Mouse (Mus musculus): Measurements from ENCODE around the gene Gm49333. TPM values are rescaled to one million over a fixed set of nuclear protein-coding genes. Genes with fewer than 3 reads are reported as not detected.

Gm49333 gene
- total RNA-seq (2023): not detected in 2 replicates

DNA sequence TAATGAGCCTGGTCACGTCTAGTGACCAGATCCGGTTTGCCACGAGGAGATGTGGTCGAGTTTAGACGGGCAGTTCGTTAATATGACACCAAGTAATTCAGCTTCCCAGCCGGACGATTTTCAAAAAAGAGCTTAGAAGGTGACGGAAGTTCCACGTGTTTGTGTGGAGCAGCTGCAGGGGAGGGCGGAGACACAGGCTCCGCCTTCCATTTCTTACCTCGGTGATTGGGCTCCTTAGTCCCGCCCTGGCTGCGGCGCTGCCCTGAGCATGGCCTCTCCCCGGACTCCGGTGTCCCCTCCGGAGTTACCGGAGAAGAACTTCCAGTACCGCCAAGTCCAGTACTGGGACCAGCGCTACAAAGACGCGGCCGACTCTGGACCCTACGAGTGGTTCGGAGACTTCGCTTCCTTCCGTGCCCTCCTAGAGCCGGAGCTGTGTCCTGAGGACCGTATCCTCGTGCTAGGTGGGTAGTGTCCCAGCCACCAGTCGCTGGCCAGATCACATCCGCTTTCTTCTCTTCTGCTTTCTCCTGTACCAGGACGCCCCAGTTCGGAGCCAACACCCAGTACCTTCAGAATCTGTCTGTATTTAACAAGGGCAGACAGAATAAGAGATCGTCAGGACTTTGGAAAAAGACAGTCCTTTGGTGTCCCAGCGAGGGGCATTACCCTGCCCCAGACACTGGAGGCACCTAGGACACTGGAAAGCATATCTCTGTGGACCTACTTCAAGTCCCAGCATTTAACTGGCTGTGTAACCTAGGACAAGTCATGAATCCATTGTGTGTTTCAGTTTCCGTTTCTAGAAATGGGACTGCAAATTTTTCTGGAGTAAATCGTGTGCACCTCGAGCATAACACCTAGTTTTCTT is at the start of gene Gm49333, which contains the start of the genes Eef1akmt4 and Alg3:
Gene Gm49333, plus strand, starts transcription at position 254 of the 871 bp plus-strand sequence.
Gene Eef1akmt4, plus strand, starts transcription at position 237 of the 871 bp plus-strand sequence.
Gene Alg3, minus strand, starts transcription at position 379 of the 871 bp plus-strand sequence.

DNA sequence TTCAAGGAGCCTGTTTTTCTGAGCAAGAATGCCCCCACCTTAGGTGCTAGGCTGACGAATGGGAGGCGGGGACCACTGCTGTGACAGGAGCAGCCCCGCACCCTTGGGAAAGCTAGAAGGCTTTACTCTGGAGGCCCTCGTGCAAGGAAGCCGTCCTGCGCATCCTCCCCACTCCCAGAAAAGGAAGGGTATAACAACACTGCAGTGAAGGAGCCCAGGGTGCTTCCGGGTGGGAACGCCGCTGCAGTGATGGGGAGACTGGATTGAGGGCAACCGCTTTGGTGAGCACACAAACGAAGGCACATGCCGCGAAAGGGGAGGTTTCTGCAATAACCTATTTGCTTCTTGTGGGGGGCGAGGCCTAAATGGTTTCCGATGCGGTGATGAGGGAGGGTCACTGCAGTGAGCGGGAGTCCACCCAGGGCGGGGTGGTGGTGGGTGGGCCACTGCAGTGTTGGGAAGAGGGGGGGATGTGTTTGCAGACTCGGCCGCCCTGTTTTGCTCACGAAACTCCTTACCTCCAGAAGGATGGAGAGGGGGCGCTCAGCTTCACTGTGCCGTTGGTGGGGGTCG is 22.0 kb upstream of the Gm49333 start, which contains the start of gene Vwa5b2:
Gene Vwa5b2, plus strand, starts transcription at position 106 of the 573 bp plus-strand sequence.

DNA sequence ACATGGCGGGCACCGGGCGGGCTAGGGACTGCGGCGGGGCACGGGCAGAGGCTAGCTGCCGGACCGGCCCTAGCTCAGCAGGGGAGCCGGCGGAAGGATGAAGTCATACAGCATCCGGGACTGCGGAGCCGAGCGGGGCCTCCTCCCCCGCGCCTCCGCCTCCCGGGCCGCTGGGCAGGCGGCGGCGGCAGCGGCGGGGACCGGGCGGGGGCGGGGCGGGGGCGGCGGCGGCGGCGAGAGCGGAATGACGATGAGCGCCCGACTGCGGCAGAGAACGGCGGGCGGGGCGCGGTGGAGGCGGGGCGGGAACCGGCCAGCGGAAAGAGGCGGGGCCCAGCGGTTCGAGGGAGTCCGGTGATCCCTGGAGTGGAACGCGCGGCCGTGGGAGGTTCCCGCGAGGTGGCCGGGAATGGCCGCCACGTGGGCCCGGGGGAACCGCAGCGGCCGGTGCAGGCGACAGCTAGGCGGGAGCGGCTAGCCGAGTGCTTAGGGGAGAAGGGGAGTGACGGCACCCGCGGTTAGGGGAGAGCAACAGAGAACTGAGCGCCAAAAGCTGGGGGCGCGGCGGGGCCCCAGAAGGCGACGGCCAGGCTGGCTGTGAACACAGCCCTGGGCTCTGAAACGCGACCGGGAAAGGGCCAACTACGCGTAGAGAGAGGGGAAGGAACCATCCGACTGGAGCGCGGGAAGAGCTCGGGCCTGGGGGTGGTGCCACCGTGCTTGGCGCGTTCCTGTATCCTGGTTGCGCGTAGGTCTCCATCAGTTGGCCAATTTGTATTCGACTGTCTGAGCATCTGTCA is 10.0 kb downstream of the Gm49333 start, which contains the start of gene Camk2n2:
Gene Camk2n2, minus strand, starts transcription at position 97 of the 800 bp plus-strand sequence.

DNA sequence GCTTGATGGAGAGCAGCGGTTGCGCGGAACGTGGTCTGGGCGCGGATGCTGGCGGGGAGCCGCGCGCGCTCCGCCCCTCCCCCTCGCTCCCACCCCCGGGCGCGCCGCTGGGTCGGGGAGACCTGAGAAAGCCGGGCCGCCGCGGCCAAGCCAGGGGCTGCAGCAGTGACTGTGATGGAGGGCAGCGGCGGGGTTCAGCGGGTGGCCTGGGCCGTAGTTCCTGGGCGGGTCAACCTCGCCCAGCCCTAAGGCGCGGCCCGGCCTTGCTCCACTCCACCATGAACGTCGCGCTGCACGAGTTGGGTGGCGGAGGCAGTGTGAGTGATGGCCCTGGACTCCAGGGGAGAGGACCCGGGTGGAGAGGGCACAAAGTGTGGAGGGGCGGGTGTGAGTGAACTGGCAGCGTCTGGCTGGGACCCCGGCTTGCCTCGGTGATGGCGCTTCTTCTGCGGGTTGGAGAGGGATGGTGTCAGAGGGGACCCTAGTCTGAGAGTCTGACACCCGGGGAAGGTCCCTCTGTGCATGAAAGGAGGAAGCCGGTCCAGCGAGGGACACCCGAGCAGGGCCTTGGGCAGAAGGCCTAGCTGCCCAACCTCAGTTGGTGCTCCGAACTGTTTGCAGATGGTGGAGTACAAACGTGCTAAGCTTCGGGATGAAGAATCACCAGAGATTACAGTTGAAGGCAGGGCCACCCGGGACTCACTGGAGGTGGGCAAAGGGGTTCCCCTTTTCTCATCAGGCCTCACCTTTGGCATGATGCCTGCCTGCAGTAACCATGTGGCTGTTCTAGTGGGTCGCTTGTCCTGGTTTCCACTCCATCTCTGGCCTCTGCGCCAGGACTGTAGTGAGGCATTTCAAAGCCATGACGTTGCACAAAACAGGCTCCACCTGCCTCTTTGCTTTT is 18.6 kb downstream of the Gm49333 start, which contains the start of gene Ece2:
Gene Ece2, plus strand, starts transcription at position 98 of the 904 bp plus-strand sequence.

DNA sequence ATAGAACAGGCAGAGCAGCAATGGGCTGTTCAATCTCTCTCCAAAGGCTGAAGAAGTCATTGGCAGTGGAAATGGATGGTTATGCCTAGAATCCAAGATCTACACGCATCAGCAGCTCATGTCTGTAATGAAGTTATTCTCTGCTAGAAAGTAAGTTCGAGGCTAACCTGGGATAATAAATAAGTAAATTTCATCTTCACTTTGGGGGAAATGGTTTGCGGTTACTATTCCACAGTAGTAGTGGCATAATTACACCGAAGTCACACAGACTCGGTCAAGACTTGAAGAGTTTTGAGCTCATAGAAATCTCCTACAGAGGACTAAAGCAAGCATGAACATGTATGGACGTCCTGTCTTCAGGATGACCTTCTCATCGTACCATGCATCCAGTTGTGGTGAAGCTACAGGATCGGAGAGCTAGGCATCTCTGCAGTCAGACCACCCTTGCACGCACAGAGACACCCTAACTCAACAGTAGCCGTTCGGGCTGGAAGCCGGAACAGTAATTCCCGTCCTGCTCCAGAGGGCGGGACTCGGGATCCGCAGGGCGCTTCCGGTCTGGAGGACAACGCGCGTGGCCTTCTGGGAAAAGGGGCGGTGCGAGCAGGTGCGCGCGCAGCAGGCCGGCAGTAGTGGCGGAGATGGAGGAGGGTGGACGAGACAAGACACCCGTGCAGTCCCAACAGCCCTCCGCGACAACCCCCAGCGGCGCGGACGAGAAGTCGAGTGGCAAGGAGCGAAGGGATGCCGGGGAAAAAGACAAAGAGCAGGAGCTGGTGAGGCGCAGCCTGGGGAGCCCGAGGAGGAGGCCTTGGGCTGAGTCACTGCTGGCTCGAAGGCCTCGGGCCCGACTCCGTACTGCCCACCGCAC is 39.9 kb downstream of the Gm49333 start, which contains the start of gene Psmd2:
Gene Psmd2, plus strand, starts transcription at position 577 of the 871 bp plus-strand sequence.

DNA sequence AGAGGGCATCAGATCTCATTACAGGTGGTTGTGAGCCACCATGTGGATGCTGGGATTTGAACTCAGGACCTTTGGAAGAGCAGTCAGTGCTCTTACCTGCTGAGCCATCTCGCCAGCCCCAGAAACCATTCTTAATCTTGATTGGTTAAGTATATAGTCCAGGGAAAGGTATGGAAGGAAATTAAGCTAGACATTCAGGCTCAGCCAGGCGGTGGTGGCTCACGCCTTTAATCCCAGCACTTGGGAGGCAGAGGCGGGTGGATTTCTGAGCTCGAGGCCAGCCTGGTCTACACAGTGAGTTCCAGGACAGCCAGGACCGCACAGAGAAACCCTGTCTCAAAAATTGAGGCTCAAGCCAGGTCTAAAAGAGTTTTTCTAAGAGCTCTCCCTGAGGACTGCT is 56.6 kb downstream of the Gm49333 start, which contains the start of gene Eif4g1:
Gene Eif4g1, plus strand, starts transcription at position 301 of the 400 bp plus-strand sequence.

DNA sequence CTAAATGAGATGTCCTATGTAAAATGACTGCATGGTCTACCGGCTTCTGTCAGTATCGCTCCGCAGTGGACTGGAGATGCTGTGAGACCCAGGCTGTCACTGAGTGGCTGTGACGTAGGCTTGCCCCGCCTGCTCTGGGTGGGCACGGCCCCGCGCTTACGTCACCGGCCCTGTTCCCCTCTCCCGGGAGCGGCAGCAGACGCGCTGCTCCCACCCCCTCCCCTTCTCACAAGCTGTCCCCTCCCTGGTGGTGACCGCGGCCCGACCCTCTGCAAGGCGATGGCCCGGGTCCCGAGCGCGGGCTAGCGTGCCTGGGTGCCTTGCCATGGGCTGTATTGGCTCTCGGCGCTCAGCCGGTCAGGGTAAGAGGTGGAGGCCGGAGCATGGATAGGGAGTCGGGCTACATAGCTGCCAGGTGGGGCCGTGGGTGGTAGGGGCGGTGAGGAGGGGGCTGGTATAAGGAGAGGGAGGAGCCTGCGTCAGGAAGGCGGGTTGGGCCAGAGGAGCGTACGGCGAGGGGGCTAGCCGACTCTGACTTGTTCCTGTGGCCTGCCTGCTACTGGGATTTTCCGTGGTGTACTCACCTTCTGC is 81.8 kb downstream of the Gm49333 start, which contains the start of gene Fam131a:
Gene Fam131a, plus strand, starts transcription at position 131 of the 591 bp plus-strand sequence.

Other genes with a start within 250 kb of the Gm49333 start
- gene Abcc5, start 185.2 kb upstream of the Gm49333 start, total RNA-seq (2023): 74.2 and 90.9 TPM in 2 replicates
- gene Eif2b5, start 112.8 kb upstream of the Gm49333 start, total RNA-seq (2023): 19.8 and 24.7 TPM in 2 replicates
- gene Dvl3, start 94.6 kb upstream of the Gm49333 start, total RNA-seq (2023): 22.9 and 26.7 TPM in 2 replicates
- 174 and 177 TPM in 2 replicates for gene Ap2m1, start 76.1 kb upstream of the Gm49333 start, total RNA-seq (2023)
- gene Abcf3, start 63.0 kb upstream of the Gm49333 start, total RNA-seq (2023): 32.5 and 45.3 TPM in 2 replicates
- 0.25 TPM in 1 of 2 replicates, not detected in the other for gene Vwa5b2, start 22.1 kb upstream of the Gm49333 start, total RNA-seq (2023)
- gene Eef1akmt4, start within 50 bp of the Gm49333 start, total RNA-seq (2023): 2.4 and 3.8 TPM in 2 replicates
- gene Alg3, start 125 bp downstream of the Gm49333 start, total RNA-seq (2023): 4.6 and 5.3 TPM in 2 replicates
- 0.47 and 1.2 TPM in 2 replicates for gene Camk2n2, start 9.7 kb downstream of the Gm49333 start, total RNA-seq (2023)
- gene Ece2, start 18.2 kb downstream of the Gm49333 start, total RNA-seq (2023): not detected in 2 replicates
- 77.7 and 85.6 TPM in 2 replicates for gene Psmd2, start 40.0 kb downstream of the Gm49333 start, total RNA-seq (2023)
- gene Eif4g1, start 56.7 kb downstream of the Gm49333 start, total RNA-seq (2023): 151 and 174 TPM in 2 replicates
- 0.43 TPM in 1 of 2 replicates, not detected in the other for gene Fam131a, start 81.6 kb downstream of the Gm49333 start, total RNA-seq (2023)
- gene Polr2h, start 106.1 kb downstream of the Gm49333 start, total RNA-seq (2023): 5.2 and 7.9 TPM in 2 replicates
- gene Clcn2, start 106.1 kb downstream of the Gm49333 start, total RNA-seq (2023): 1.3 and 1.4 TPM in 2 replicates
- gene Chrd, start 121.5 kb downstream of the Gm49333 start, total RNA-seq (2023): not detected in 2 replicates
- not detected in 2 replicates for gene Thpo, start 122.9 kb downstream of the Gm49333 start, total RNA-seq (2023)